ENCODE assay signal across 8 mouse cellular contexts in genomic region chr12:15813819-15814165, GRCm38 (mm10). TPM values are rescaled to one million over a fixed set of nuclear protein-coding genes. Genes with fewer than 3 reads are reported as not detected.
DNase-seq lines count a peak whose midpoint lies in the region; ATAC-seq and TF ChIP-seq lines count a peak whose summit lies in the region.

No protein-coding gene starts in this region.

- H3K27me3 ChIP-seq in heart, embryonic 10.5 days (ENCODE audit: insufficient read depth, poor library complexity, severe bottlenecking): no peaks in the 10 kb centered on the region
- H3K27me3 ChIP-seq in spleen, adult 2 months (ENCODE audit: control insufficient read depth, insufficient read depth, low read length): no peaks in the 10 kb centered on the region
- peaks cover 39% of the 10 kb centered on the region for H3K27me3 ChIP-seq in liver, embryonic 11.5 days (replicated peaks; ENCODE audit: control insufficient read depth, insufficient read depth, low read length)

- peak overlapping the region; percentile 95 for H3K27ac ChIP-seq in heart, embryonic 10.5 days
- no peak overlapping the region for H3K27ac ChIP-seq in spleen, adult 2 months (ENCODE audit: insufficient read depth, low read length)
- H3K27ac ChIP-seq in liver, embryonic 11.5 days (ENCODE audit: low read depth, low read length): no peak overlapping the region

- no peak overlapping the region for H3K9ac ChIP-seq in liver, embryonic 11.5 days (ENCODE audit: low read depth, low read length)

- H3K4me3 ChIP-seq in heart, embryonic 10.5 days: peak overlapping the region; percentile 90
- H3K4me3 ChIP-seq in spleen, adult 2 months (ENCODE audit: extremely low read depth, insufficient read depth, insufficient read length): peak overlapping the region; percentile 94
- peak overlapping the region; percentile 67 for H3K4me3 ChIP-seq in liver, embryonic 11.5 days (ENCODE audit: low read depth, low read length)

- H3K4me1 ChIP-seq in heart, embryonic 10.5 days: peaks cover 44% of the 10 kb centered on the region
- H3K4me1 ChIP-seq in spleen, adult 2 months (ENCODE audit: control insufficient read depth, insufficient read depth, insufficient read length): peaks cover 13% of the 10 kb centered on the region; the same call in 1 of the 2 replicates
- no peaks in the 10 kb centered on the region for H3K4me1 ChIP-seq in liver, embryonic 11.5 days (replicated peaks; ENCODE audit: control insufficient read depth, insufficient read depth, low read length)

- intact Hi-C loops in heart, postnatal 10 days (cut with DNase I): loop anchor here (2.0 to 5.0 kb wide), 4 partner anchors 76 to 269 kb away; no protein-coding TSS in a partner anchor

- peaks cover 15% of the 10 kb centered on the region for H3K36me3 ChIP-seq in heart, embryonic 10.5 days
- peaks cover 2% of the 10 kb centered on the region; the same call in 1 of the 2 replicates for H3K36me3 ChIP-seq in spleen, adult 2 months (ENCODE audit: control insufficient read depth, insufficient read depth, low read length)
- no peaks in the 10 kb centered on the region for H3K36me3 ChIP-seq in liver, embryonic 11.5 days (ENCODE audit: control insufficient read depth, insufficient read depth, low read length)

- no peak for ATAC-seq in liver, embryonic 11.5 days (replicated peaks; ENCODE audit: low FRiP score)
- no peak for ATAC-seq in frontal cortex, adult (ENCODE audit: low TSS enrichment)

- H3K4me2 ChIP-seq in liver, embryonic 11.5 days: peak overlapping the region; percentile 93

- TF ChIP-seq POLR2A in spleen, adult 2 months (IDR thresholded peaks at IDR 0.05; ENCODE audit: low read depth, low read length): no peak

- TF ChIP-seq CTCF in spleen, adult 2 months (IDR thresholded peaks at IDR 0.05; ENCODE audit: extremely low read depth, insufficient read depth, insufficient read length, insufficient replicate concordance): no peak

- DNase-seq in heart, embryonic 10.5 days (ENCODE audit: low spot score): no peak
- no peak for DNase-seq in heart, postnatal 10 days
- no peak for DNase-seq in spleen, adult 2 months (ENCODE audit: low read depth in 1 of 2, low spot score in 2 of 2)
- no peak for DNase-seq in spleen, adult 18-20 months
- no peak for DNase-seq in liver, embryonic 11.5 days (ENCODE audit: low spot score)
- DNase-seq in embryo, embryonic 11 days: no peak
- DNase-seq in urinary bladder, postnatal 10 days (ENCODE audit: low spot score): no peak

- 13% methylated on average over 5 of the region's 5 CpGs for WGBS in heart, embryonic 10.5 days
- 35% methylated on average over 5 of the region's 5 CpGs for WGBS in spleen, adult 2 months
- WGBS in liver, embryonic 11.5 days: 32% methylated on average over 5 of the region's 5 CpGs

- no peaks in the 10 kb centered on the region for H3K9me3 ChIP-seq in heart, embryonic 10.5 days
- no peaks in the 10 kb centered on the region for H3K9me3 ChIP-seq in liver, embryonic 11.5 days (ENCODE audit: control insufficient read depth, low read length)

RNA-seq across cellular contexts. Expression of gene Trib2, which starts 2.9 kb away (rescaled TPM):
- 30.8 and 61.0 TPM in 2 replicates for polyA plus RNA-seq in heart, embryonic 10.5 days (2016; fragmentation: Nextera tagmentation; extraction: Ambion mirVana)
- total RNA-seq in heart, postnatal 10 days (2021): 10 to 100 TPM; 60.4 to 86.6 TPM
- polyA plus RNA-seq in spleen, adult 2 months (2012; rRNA removed): 19.0 and 28.4 TPM in 2 replicates
- polyA plus RNA-seq in liver, embryonic 11.5 days (2014; fragmentation: Nextera tagmentation; extraction: Ambion mirVana): 6.4 and 9.4 TPM in 2 replicates
